Mouse (Mus musculus) ovary, adult 18-20 months (tissue): ENCODE measurements at regions not wholly inside any gene's neighbourhood (a gene's known extent, or its start where the extent isn't known, plus 50 kb on each side); places are given as distances from the start of the nearest gene placed in this dataset.

ENCODE experiments used
- DNase-seq: peaks from one replicate; pipeline ENCODE4 v3.0.0; 2022; ENCODE audit warnings: low spot score, mixed read lengths

GRCm38 (mm10) chr12:54453343-54453742 is 203.0 kb downstream of the Sptssa start:
- peak; percentile 42 for DNase-seq

GRCm38 (mm10) chr12:54450369-54450768 is 206.0 kb downstream of the Sptssa start:
- DNase-seq, result no peak

- no peak for DNase-seq
Measured at GRCm38 (mm10) chr12:54448221-54448620, 208.2 kb downstream of the Sptssa start.

- DNase-seq, result no peak
Measured at GRCm38 (mm10) chr12:54447354-54447753, 209.0 kb downstream of the Sptssa start.

GRCm38 (mm10) chr12:54446356-54446755 is 210.0 kb downstream of the Sptssa start:
- DNase-seq, result no peak

- no peak for DNase-seq
Measured at GRCm38 (mm10) chr12:54444416-54444815, 212.0 kb downstream of the Sptssa start.

GRCm38 (mm10) chr12:54443285-54443684 is 213.1 kb downstream of the Sptssa start:
- no peak for DNase-seq

GRCm38 (mm10) chr12:54442408-54442807 is 214.0 kb downstream of the Sptssa start:
- DNase-seq, result no peak

GRCm38 (mm10) chr12:54440851-54441593 is 215.4 kb downstream of the Sptssa start:
- DNase-seq, result no peak

GRCm38 (mm10) chr12:54438793-54439192 is 217.6 kb downstream of the Sptssa start:
- no peak for DNase-seq

GRCm38 (mm10) chr12:54425236-54425635 is 221.6 kb upstream of the Egln3 start:
- DNase-seq, result no peak

- DNase-seq, result no peak
Measured at GRCm38 (mm10) chr12:54414829-54415228, 211.2 kb upstream of the Egln3 start.

- DNase-seq, result no peak
Measured at GRCm38 (mm10) chr12:54414201-54414600, 210.5 kb upstream of the Egln3 start.

GRCm38 (mm10) chr12:54410038-54410605 is 206.5 kb upstream of the Egln3 start:
- no peak for DNase-seq

GRCm38 (mm10) chr12:54408906-54409305 is 205.2 kb upstream of the Egln3 start:
- no peak for DNase-seq

- DNase-seq, result no peak
Measured at GRCm38 (mm10) chr12:54407301-54407896, 203.7 kb upstream of the Egln3 start.

GRCm38 (mm10) chr12:54405066-54405465 is 201.4 kb upstream of the Egln3 start:
- peak; percentile 5 for DNase-seq

- no peak for DNase-seq
Measured at GRCm38 (mm10) chr12:54402591-54402990, 198.9 kb upstream of the Egln3 start.

- no peak for DNase-seq
Measured at GRCm38 (mm10) chr12:54401665-54402064, 198.0 kb upstream of the Egln3 start.

- no peak for DNase-seq
Measured at GRCm38 (mm10) chr12:54400084-54400483, 196.4 kb upstream of the Egln3 start.

GRCm38 (mm10) chr12:54398080-54398479 is 194.4 kb upstream of the Egln3 start:
- DNase-seq, result no peak

GRCm38 (mm10) chr12:54396952-54397351 is 193.3 kb upstream of the Egln3 start:
- DNase-seq, result no peak

- DNase-seq, result no peak
Measured at GRCm38 (mm10) chr12:54396341-54396740, 192.7 kb upstream of the Egln3 start.
